Mouse (Mus musculus) kidney, adult 2 months (tissue): Measurements from ENCODE around the gene 1700123O20Rik. TPM values are rescaled to one million over a fixed set of nuclear protein-coding genes. Genes with fewer than 3 reads are reported as not detected.
A peak's percentile ranks its signal among the peaks of the same experiment; 100 is the strongest.

Experiments used
- DNase-seq: peaks from one replicate; pipeline ENCODE4 v3.0.0; 2021
- H3K27ac ChIP-seq: fragments of 200-500 bp; 2 replicates; pipeline ENCODE4 v1.5.1; 2012; ENCODE audit warnings: low read depth, low read length, control low read depth, inconsistent platforms; ENCODE audit not compliant: insufficient read depth
- H3K27me3 ChIP-seq: fragments of 200-500 bp; replicated peaks from 2 replicates; pipeline ENCODE4 v1.6.1; 2012; ENCODE audit warnings: mild to moderate bottlenecking, moderate library complexity, low read length, inconsistent platforms; ENCODE audit not compliant: control insufficient read depth, insufficient read depth
- H3K36me3 ChIP-seq: fragments of 200-500 bp; 2 replicates; pipeline ENCODE4 v1.6.1; 2012; ENCODE audit warnings: mild to moderate bottlenecking, moderate library complexity, low read length, inconsistent platforms; ENCODE audit not compliant: control insufficient read depth, insufficient read depth
- H3K4me1 ChIP-seq: fragments of 200-500 bp; 2 replicates; pipeline ENCODE4 v1.6.1; 2011; ENCODE audit warnings: low read length; ENCODE audit not compliant: control insufficient read depth, insufficient read depth
- H3K4me3 ChIP-seq: fragments of 200-500 bp; 2 replicates; pipeline ENCODE4 v1.5.1; 2011; ENCODE audit warnings: mild to moderate bottlenecking, low read depth, low read length, control low read depth; ENCODE audit not compliant: insufficient read depth
- CTCF ChIP-seq: fragments of 200-500 bp; conservative IDR thresholded peaks from 2 replicates; pipeline ENCODE4 v1.5.1; 2011; ENCODE audit warnings: low read depth, mild to moderate bottlenecking, control low read depth, low read length, moderate library complexity, mixed read lengths; ENCODE audit not compliant: insufficient read depth, insufficient read length
- POLR2A ChIP-seq: fragments of 200-500 bp; IDR thresholded peaks from one replicate; pipeline ENCODE4 v1.6.1; 2011; ENCODE audit warnings: low read depth, low read length, control low read depth
- WGBS: fragments of 180-500 bp; shearing (Covaris S2); methylation state at CpG from one replicate; pipeline ENCODE4 v1.1.7; 2018; 5-methylcytosine and 5-hydroxymethylcytosine counted together
- polyA plus RNA-seq: library from polyadenylated mRNA; depleted of rRNA; stranded (reverse); fragments of >200 nt; gene quantifications from 2 replicates; pipeline ENCODE4 v1.2.3, GENCODE M21; 2012

The 1700123O20Rik gene
- polyA plus RNA-seq, 1 experiment, result 54.0 TPM

- WGBS, result 4% methylated on average over 7 of the region's 7 CpGs
- peak overlapping the region; percentile 83; the same call in 1 of the 2 replicates for H3K4me3 ChIP-seq
- H3K36me3 ChIP-seq, result peaks cover 7% of the 10 kb centered on the region
- H3K4me1 ChIP-seq, result peaks cover 13% of the 10 kb centered on the region
- no peak for DNase-seq
- TF ChIP-seq POLR2A (no peak), CTCF (no peak)
- no peak overlapping the region for H3K27ac ChIP-seq
- H3K27me3 ChIP-seq, result no peaks in the 10 kb centered on the region
Measured at GRCm38 (mm10) chr14:54652787-54653186, 33.2 kb upstream of the 1700123O20Rik start.

DNA sequence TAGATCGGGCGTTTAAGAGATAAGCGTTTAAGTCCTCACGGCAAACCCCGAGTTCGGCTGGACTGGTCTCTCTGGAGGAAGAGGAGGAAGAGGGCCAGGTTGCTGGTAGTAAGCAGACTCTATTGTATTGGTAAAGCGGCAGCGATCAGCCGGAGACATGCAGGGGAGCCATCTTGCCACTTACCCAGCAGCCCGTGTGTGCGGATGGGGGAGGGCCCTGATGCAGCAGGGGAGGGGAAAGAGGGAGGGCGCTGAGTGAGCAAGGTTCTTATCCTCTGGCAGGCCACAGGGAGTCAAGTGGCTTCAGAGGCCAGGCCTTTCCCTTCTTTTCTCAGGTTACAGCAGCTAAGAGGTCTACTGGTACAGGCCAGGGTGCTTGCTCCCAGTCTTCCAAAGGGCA lies 32.5 kb upstream of the 1700123O20Rik start:
- no peaks in the 10 kb centered on the region for H3K27me3 ChIP-seq
- H3K36me3 ChIP-seq, result peaks cover 8% of the 10 kb centered on the region
- 0 out of 2 replicates have a peak, but pooled peaks have one; percentile 6 for TF ChIP-seq CTCF
- TF ChIP-seq POLR2A, result no peak
- peak overlapping the region; percentile 83 for H3K4me3 ChIP-seq
- H3K4me1 ChIP-seq, result peaks cover 13% of the 10 kb centered on the region
- WGBS, result 1% methylated on average over 12 of the region's 12 CpGs
- peak; percentile 95 for DNase-seq
- H3K27ac ChIP-seq, result peak overlapping the region; percentile 26; the same call in 1 of the 2 replicates

DNA sequence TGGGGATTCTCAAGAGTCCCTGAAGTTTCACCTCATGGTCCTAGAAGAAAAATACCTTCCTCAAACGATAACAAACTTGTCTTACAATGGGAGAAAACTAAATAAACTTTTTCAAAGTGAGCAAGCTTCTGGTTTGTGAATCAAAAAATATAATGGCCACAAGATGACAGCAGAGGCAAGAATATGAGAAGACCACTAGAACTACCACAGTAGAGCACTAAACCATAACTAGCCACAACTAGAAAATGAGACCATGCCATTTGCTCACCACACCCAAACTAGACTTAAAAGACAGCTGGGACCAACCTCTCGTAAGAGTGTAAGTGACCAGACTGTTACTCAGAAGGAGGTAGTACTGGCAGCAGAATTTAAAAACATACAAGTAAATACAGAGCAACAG lies 26.0 kb upstream of the 1700123O20Rik start:
- H3K27ac ChIP-seq, result no peak overlapping the region
- H3K4me1 ChIP-seq, result no peaks in the 10 kb centered on the region
- peak; percentile 42 for DNase-seq
- H3K4me3 ChIP-seq, result no peak overlapping the region
- H3K36me3 ChIP-seq, result peaks cover 27% of the 10 kb centered on the region
- TF ChIP-seq POLR2A, result no peak
- no peak for TF ChIP-seq CTCF
- WGBS, result 93% methylated on average over 2 of the region's 2 CpGs
- H3K27me3 ChIP-seq, result no peaks in the 10 kb centered on the region

- Histone ChIP-seq H3K4me1 (no peaks in the 10 kb centered on the region), H3K4me3 (no peak overlapping the region), H3K27ac (no peak overlapping the region), H3K27me3 (no peaks in the 10 kb centered on the region), H3K36me3 (peaks cover 26% of the 10 kb centered on the region)
- 92% methylated on average over 10 of the region's 10 CpGs for WGBS
- DNase-seq, result no peak
- TF ChIP-seq POLR2A, result no peak
Measured at GRCm38 (mm10) chr14:54664477-54665222, 21.4 kb upstream of the 1700123O20Rik start.

GRCm38 (mm10) chr14:54669381-54669780 lies 16.6 kb upstream of the 1700123O20Rik start:
- Histone ChIP-seq H3K27ac (no peak overlapping the region), H3K4me1 (peaks cover 5% of the 10 kb centered on the region; the same call in 1 of the 2 replicates), H3K27me3 (no peaks in the 10 kb centered on the region), H3K36me3 (peaks cover 8% of the 10 kb centered on the region), H3K4me3 (no peak overlapping the region)
- whole genome bisulfite sequencing, result 72% methylated on average over 4 of the region's 4 CpGs
- peak; percentile 71 for DNase-seq
- TF ChIP-seq CTCF (peak; percentile 75), POLR2A (no peak)

GRCm38 (mm10) chr14:54674317-54674716 lies 11.7 kb upstream of the 1700123O20Rik start:
- TF ChIP-seq POLR2A, result no peak
- H3K27ac ChIP-seq, result no peak overlapping the region
- H3K4me3 ChIP-seq, result no peak overlapping the region
- peaks cover 13% of the 10 kb centered on the region; the same call in 1 of the 2 replicates for H3K4me1 ChIP-seq
- peak; percentile 26 for DNase-seq
- 53% methylated on average over 2 of the region's 2 CpGs for WGBS
- no peaks in the 10 kb centered on the region; the same call in 1 of the 2 replicates for H3K36me3 ChIP-seq
- no peaks in the 10 kb centered on the region for H3K27me3 ChIP-seq

DNA sequence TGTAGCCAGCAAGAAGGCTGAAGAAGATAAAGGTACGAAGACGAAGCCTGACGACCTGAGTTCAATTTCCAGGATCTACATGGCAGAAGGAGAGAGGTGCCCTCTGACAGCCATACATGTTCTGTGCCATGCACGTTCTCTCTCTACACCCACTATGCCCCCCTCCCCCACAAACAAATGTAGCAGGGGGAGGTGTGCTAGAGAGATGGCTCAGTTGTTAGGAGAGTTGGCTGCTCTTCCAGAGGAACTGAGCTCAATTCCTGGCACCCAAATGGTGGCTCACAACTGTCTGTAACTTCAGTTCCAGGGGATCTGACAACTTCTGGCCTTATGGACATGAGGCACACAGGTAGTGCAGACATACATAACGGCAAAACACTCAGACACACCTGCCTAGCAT lies 9.7 kb upstream of the 1700123O20Rik start:
- Histone ChIP-seq H3K4me3 (no peak overlapping the region), H3K4me1 (peaks cover 12% of the 10 kb centered on the region; the same call in 1 of the 2 replicates), H3K27ac (no peak overlapping the region), H3K27me3 (no peaks in the 10 kb centered on the region), H3K36me3 (no peaks in the 10 kb centered on the region; the same call in 1 of the 2 replicates)
- no peak for DNase-seq
- 87% methylated on average over 5 of the region's 5 CpGs for WGBS
- TF ChIP-seq CTCF (no peak), POLR2A (no peak)
